Mouse (Mus musculus) spleen, adult 2 months (tissue): ENCODE data around the gene Rai1.

Source experiments
- CTCF ChIP-seq: fragments of 200-500 bp; IDR thresholded peaks from 2 replicates; pipeline ENCODE4 v1.5.1; 2011; ENCODE audit warnings: mild to moderate bottlenecking, inconsistent platforms; ENCODE audit not compliant: insufficient read depth, insufficient read length, insufficient replicate concordance; ENCODE audit errors: extremely low read depth
- POLR2A ChIP-seq: fragments of 200-500 bp; IDR thresholded peaks from 2 replicates; pipeline ENCODE4 v1.6.1; 2011; ENCODE audit warnings: low read depth, low read length, inconsistent platforms

- TF ChIP-seq CTCF (no peak), POLR2A (no peak)
These were observed 141.3 kb downstream of the Rai1 start for GRCm38 (mm10) chr11:60246077-60246476.
